Mouse (Mus musculus) v-Abl transformed pro-B cells (cell line): ENCODE data around the gene Lsr.
"Not testable (repeated sequence)": the region's sequence is repeated elsewhere in the genome, so short reads cannot be mapped to it uniquely, and the experiment has no call there.

Experiments used
- in situ Hi-C, 2 experiments: fragments of 400-800 bp; cut with MboI; formaldehyde crosslinking; loops; one replicate each; pipeline ENCODE4 v1.15.1; 2025; ENCODE audit not compliant: unreplicated experiment in 2 of 2

Lsr gene

GRCm38 (mm10) chr7:30942365-30942764 lies 30.9 kb downstream of the Lsr start:
- in situ Hi-C loops: not testable (repeated sequence)

- in situ Hi-C loops: not testable (repeated sequence)
Observed at GRCm38 (mm10) chr7:30940070-30940469, 33.2 kb downstream of the Lsr start.

- in situ Hi-C loops: not testable (repeated sequence)
Observed at GRCm38 (mm10) chr7:30935422-30936099, 37.7 kb downstream of the Lsr start.

GRCm38 (mm10) chr7:30924581-30924980 lies 48.7 kb downstream of the Lsr start, which contains the start of gene Hamp2:
Hamp2 (minus strand) TSS chr7:30924681.
- in situ Hi-C loops: not testable (repeated sequence)

- in situ Hi-C loops: no loop called here
Observed at GRCm38 (mm10) chr7:30924071-30924470, 49.2 kb downstream of the Lsr start.

GRCm38 (mm10) chr7:30922490-30922889 lies 50.8 kb downstream of the Lsr start:
- in situ Hi-C loops: not testable (repeated sequence)

GRCm38 (mm10) chr7:30920217-30920616 lies 53.0 kb downstream of the Lsr start:
- in situ Hi-C loops: no loop called here

GRCm38 (mm10) chr7:30917219-30917618 lies 56.0 kb downstream of the Lsr start:
- in situ Hi-C loops: no loop called here

GRCm38 (mm10) chr7:30916713-30917112 lies 56.6 kb downstream of the Lsr start:
- in situ Hi-C loops: no loop called here

- in situ Hi-C loops: loop anchor here (5.0 kb wide), 1 partner anchor 117 kb away; no protein-coding TSS in a partner anchor
Observed at GRCm38 (mm10) chr7:30914732-30915131, 58.5 kb downstream of the Lsr start, which contains the start of gene Mag. Mag (minus strand) TSS chr7:30914873.

- in situ Hi-C loops: loop anchor here (5.0 kb wide), 1 partner anchor 112 kb away; no protein-coding TSS in a partner anchor
Observed at GRCm38 (mm10) chr7:30909773-30910172, 63.5 kb downstream of the Lsr start.

GRCm38 (mm10) chr7:30908992-30909431 lies 64.3 kb downstream of the Lsr start:
- in situ Hi-C loops: no loop called here

- in situ Hi-C loops: no loop called here
Observed at GRCm38 (mm10) chr7:30908277-30908991, 64.8 kb downstream of the Lsr start.
